Mouse (Mus musculus) right cerebral cortex, adult 2 months (tissue): Measurements from ENCODE around the gene Ube2s.

Experiments
- DNase-seq, 2 experiments: peaks; one replicate each; pipeline ENCODE4 v3.0.0; 2021 to 2022; ENCODE audit warnings: low spot score in 2 of 2

The Ube2s gene

GRCm38 (mm10) chr7:4777851-4778637 is 34.3 kb downstream of the Ube2s start:
- no peak for DNase-seq

GRCm38 (mm10) chr7:4776861-4777830 is 35.2 kb downstream of the Ube2s start:
- DNase-seq, result no peak

- no peak for DNase-seq
These were observed 36.3 kb downstream of the Ube2s start for GRCm38 (mm10) chr7:4776131-4776530.

- DNase-seq, result no peak
These were observed 41.2 kb downstream of the Ube2s start, which contains the start of gene Fam71e2 for GRCm38 (mm10) chr7:4771202-4771601. Fam71e2 (minus strand) TSS chr7:4771302.

- no peak for DNase-seq
These were observed 47.3 kb downstream of the Ube2s start for GRCm38 (mm10) chr7:4764946-4765710.

GRCm38 (mm10) chr7:4759670-4760069 is 52.7 kb downstream of the Ube2s start:
- DNase-seq, result no peak

GRCm38 (mm10) chr7:4752821-4753570 is 59.4 kb downstream of the Ube2s start, which contains the start of gene Cox6b2:
Cox6b2 (minus strand) TSS chr7:4753094.
- peak; percentile 40 to 48 for DNase-seq

- no peak for DNase-seq
These were observed 60.2 kb downstream of the Ube2s start for GRCm38 (mm10) chr7:4751971-4752820.

- DNase-seq, result no peak
These were observed 63.2 kb downstream of the Ube2s start for GRCm38 (mm10) chr7:4749169-4749568.

GRCm38 (mm10) chr7:4748321-4748720 is 64.1 kb downstream of the Ube2s start:
- no peak for DNase-seq

GRCm38 (mm10) chr7:4747156-4747899 is 65.1 kb downstream of the Ube2s start:
- DNase-seq, result no peak

- DNase-seq, result no peak
These were observed 65.9 kb downstream of the Ube2s start for GRCm38 (mm10) chr7:4746326-4746980.

GRCm38 (mm10) chr7:4744886-4745285 is 67.5 kb downstream of the Ube2s start:
- DNase-seq, result no peak
